Mouse (Mus musculus): ENCODE data around the gene Phtf2.
"Not testable (repeated sequence)": the region's sequence is repeated elsewhere in the genome, so short reads cannot be mapped to it uniquely, and the experiment has no call there.

The Phtf2 gene

GRCm38 (mm10) chr5:20765365-20765920, 116.5 kb downstream of the Phtf2 start:
- no peak for DNase-seq (ENCODE audit: low read depth)

- not testable (repeated sequence) for DNase-seq (ENCODE audit: low read depth)
Measured at GRCm38 (mm10) chr5:20762441-20762840, 119.5 kb downstream of the Phtf2 start.

- no peak for DNase-seq (ENCODE audit: low read depth)
Measured at GRCm38 (mm10) chr5:20760368-20761162, 121.4 kb downstream of the Phtf2 start.

- DNase-seq (ENCODE audit: low read depth): no peak
Measured at GRCm38 (mm10) chr5:20759771-20760170, 122.2 kb downstream of the Phtf2 start.

GRCm38 (mm10) chr5:20753963-20754362, 128.0 kb downstream of the Phtf2 start:
- DNase-seq (ENCODE audit: low read depth): no peak

- no peak for DNase-seq (ENCODE audit: low read depth)
Measured at GRCm38 (mm10) chr5:20753096-20753495, 128.8 kb downstream of the Phtf2 start.

- no peak for DNase-seq (ENCODE audit: low read depth)
Measured at GRCm38 (mm10) chr5:20751696-20752095, 130.2 kb downstream of the Phtf2 start.

GRCm38 (mm10) chr5:20751000-20751399, 130.9 kb downstream of the Phtf2 start:
- no peak for DNase-seq (ENCODE audit: low read depth)

GRCm38 (mm10) chr5:20749535-20749934, 132.4 kb downstream of the Phtf2 start:
- no peak for DNase-seq (ENCODE audit: low read depth)

GRCm38 (mm10) chr5:20748856-20749255, 133.1 kb downstream of the Phtf2 start:
- DNase-seq (ENCODE audit: low read depth): no peak

GRCm38 (mm10) chr5:20748142-20748541, 133.8 kb downstream of the Phtf2 start:
- no peak for DNase-seq (ENCODE audit: low read depth)

- DNase-seq (ENCODE audit: low read depth): no peak
Measured at GRCm38 (mm10) chr5:20741936-20742335, 140.0 kb downstream of the Phtf2 start.

- no peak for DNase-seq (ENCODE audit: low read depth)
Measured at GRCm38 (mm10) chr5:20741193-20741592, 140.7 kb downstream of the Phtf2 start.

- no peak for DNase-seq (ENCODE audit: low read depth)
Measured at GRCm38 (mm10) chr5:20738795-20739194, 143.1 kb downstream of the Phtf2 start.

- DNase-seq (ENCODE audit: low read depth): not testable (repeated sequence)
Measured at GRCm38 (mm10) chr5:20723226-20723625, 158.7 kb downstream of the Phtf2 start.

- no peak for DNase-seq (ENCODE audit: low read depth)
Measured at GRCm38 (mm10) chr5:20720201-20720900, 161.6 kb downstream of the Phtf2 start.

- DNase-seq (ENCODE audit: low read depth): not testable (repeated sequence)
Measured at GRCm38 (mm10) chr5:20715980-20716379, 165.9 kb downstream of the Phtf2 start.

- DNase-seq (ENCODE audit: low read depth): not testable (repeated sequence)
Measured at GRCm38 (mm10) chr5:20714619-20715018, 167.3 kb downstream of the Phtf2 start.

- DNase-seq (ENCODE audit: low read depth): not testable (repeated sequence)
Measured at GRCm38 (mm10) chr5:20710845-20711244, 171.1 kb downstream of the Phtf2 start.

Data from c-Kit-positive CD71-positive TER-119-negative erythroid progenitor cells, embryonic 14.5 days (primary cell).